ENCODE assay signal across 20 mouse cellular contexts in the genomic region with DNA sequence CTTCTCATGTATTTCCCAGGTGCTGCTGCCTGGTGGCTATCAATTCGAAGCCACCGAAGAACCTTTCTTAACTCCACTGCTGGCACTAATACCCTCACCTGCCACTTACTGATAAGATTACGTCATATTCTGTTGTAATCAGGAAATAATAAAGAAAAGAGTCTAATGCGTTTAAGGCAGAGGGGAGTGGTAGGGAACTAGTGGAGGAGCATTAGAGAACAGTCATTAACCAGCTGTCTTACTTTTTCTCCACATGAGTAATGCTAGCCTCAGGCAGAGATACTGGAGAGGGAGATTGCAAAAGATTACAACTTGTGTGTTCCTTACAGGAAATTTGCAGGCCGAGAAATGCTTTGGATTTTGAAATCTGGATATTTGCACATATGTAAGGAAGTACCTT. TPM values are rescaled to one million over a fixed set of nuclear protein-coding genes. Genes with fewer than 3 reads are reported as not detected.
A peak's percentile ranks its signal among the peaks of the same experiment; 100 is the strongest.
DNase-seq lines count a peak whose midpoint lies in the region; ATAC-seq lines count a peak whose summit lies in the region.
"Had no signal": no experiment of that assay in that cellular context is flagged by ENCODE, and none has a peak within 500 bp of the region (broad histone marks: within the 10 kb centered on the region; RNA-seq: fewer than 3 reads in every experiment).

No protein-coding gene starts in this region.

- H3K4me3 ChIP-seq in midbrain, embryonic 15.5 days: no peak overlapping the region
- H3K4me3 ChIP-seq in midbrain, embryonic 10.5 days: no peak overlapping the region
- H3K4me3 ChIP-seq: embryonic facial prominence, embryonic 15.5 days; forebrain, embryonic 13.5 days; heart, embryonic 13.5 days; neural tube, embryonic 13.5 days had no signal

- H3K4me1 ChIP-seq in midbrain, embryonic 15.5 days: peaks cover 14% of the 10 kb centered on the region; the same call in 1 of the 2 replicates
- peaks cover 3% of the 10 kb centered on the region for H3K4me1 ChIP-seq in midbrain, embryonic 10.5 days

- H3K27me3 ChIP-seq in midbrain, embryonic 15.5 days (replicated peaks): no peaks in the 10 kb centered on the region
- no peaks in the 10 kb centered on the region for H3K27me3 ChIP-seq in midbrain, embryonic 10.5 days (ENCODE audit: low read depth, poor library complexity, severe bottlenecking)
- H3K27me3 ChIP-seq: CH12.LX; embryonic facial prominence, embryonic 15.5 days; forebrain, embryonic 13.5 days; heart, embryonic 13.5 days; megakaryocyte, embryonic 14.5 days; neural tube, embryonic 13.5 days had no signal

- peak; percentile 31 for DNase-seq in lung, postnatal 36 days
- no peak for DNase-seq in lung, postnatal 14 days
- DNase-seq in cerebellum, postnatal 4 days (ENCODE audit: low spot score in 2 of 2): no peak
- DNase-seq in midbrain, embryonic 10.5 days (ENCODE audit: low spot score): no peak
- DNase-seq: cerebellum, adult 9-11 months; embryo, embryonic 11 days; heart, adult 11 months; heart, postnatal 4 days; kidney, adult 8-10 months; thymus, postnatal 25 days had no signal

- no peak overlapping the region for H3K27ac ChIP-seq in midbrain, embryonic 15.5 days
- no peak overlapping the region for H3K27ac ChIP-seq in midbrain, embryonic 10.5 days (replicated peaks)
- H3K27ac ChIP-seq: embryonic facial prominence, embryonic 15.5 days; forebrain, embryonic 13.5 days; heart, embryonic 13.5 days; neural tube, embryonic 13.5 days had no signal

- no peaks in the 10 kb centered on the region for H3K36me3 ChIP-seq in midbrain, embryonic 15.5 days (replicated peaks)
- no peaks in the 10 kb centered on the region for H3K36me3 ChIP-seq in midbrain, embryonic 10.5 days
- H3K36me3 ChIP-seq: embryonic facial prominence, embryonic 15.5 days; heart, embryonic 13.5 days; neural tube, embryonic 13.5 days had no signal

- 81% methylated on average over 5 of the region's 5 CpGs for WGBS in midbrain, embryonic 15.5 days
- 95% methylated on average over 5 of the region's 5 CpGs for WGBS in midbrain, embryonic 10.5 days

- H3K9me3 ChIP-seq in midbrain, embryonic 15.5 days: no peaks in the 10 kb centered on the region
- no peaks in the 10 kb centered on the region for H3K9me3 ChIP-seq in midbrain, embryonic 10.5 days (replicated peaks)
- H3K9me3 ChIP-seq: embryonic facial prominence, embryonic 15.5 days; forebrain, embryonic 13.5 days; heart, embryonic 13.5 days; megakaryocyte, embryonic 14.5 days; neural tube, embryonic 13.5 days had no signal

- no peak overlapping the region for H3K9ac ChIP-seq in midbrain, embryonic 15.5 days
- H3K9ac ChIP-seq: embryonic facial prominence, embryonic 15.5 days; forebrain, embryonic 13.5 days; heart, embryonic 13.5 days; neural tube, embryonic 13.5 days had no signal

- H3K4me2 ChIP-seq in midbrain, embryonic 15.5 days: no peak overlapping the region
- H3K4me2 ChIP-seq: embryonic facial prominence, embryonic 15.5 days; forebrain, embryonic 13.5 days; heart, embryonic 13.5 days; neural tube, embryonic 13.5 days had no signal

- peak; percentile 42 for ATAC-seq in common myeloid progenitor, adult 5-6 weeks (replicated peaks; ENCODE audit: low read depth, poor library complexity, severe bottlenecking)
- peak; percentile 51 for ATAC-seq in megakaryocyte, adult 5-6 weeks (ENCODE audit: poor library complexity, severe bottlenecking)
- no peak for ATAC-seq in midbrain, embryonic 15.5 days (replicated peaks)
- ATAC-seq: forebrain, embryonic 13.5 days; hindbrain, embryonic 16.5 days had no signal

RNA-seq across cellular contexts. Expression of a gene that starts 50.4 kb away (rescaled TPM):
- total RNA-seq in common myeloid progenitor, adult 5-6 weeks (2017): 301 and 348 TPM in 2 replicates
- 122 and 129 TPM in 2 replicates for total RNA-seq in megakaryocyte, adult 5-6 weeks (2015)
- total RNA-seq in megakaryocyte, adult 5-6 weeks (2017): 122 and 124 TPM in 2 replicates
- polyA plus RNA-seq in midbrain, embryonic 15.5 days (2015; fragmentation: Nextera tagmentation; extraction: Ambion mirVana): 242 and 256 TPM in 2 replicates
- polyA plus RNA-seq in midbrain, embryonic 10.5 days (2016; fragmentation: Nextera tagmentation; extraction: Ambion mirVana): 306 and 335 TPM in 2 replicates
